Mouse (Mus musculus): ENCODE results near the gene Slc25a35.

GRCm38 (mm10) chr11:68968752-68969151 lies 821 bp downstream of the Slc25a35 start:
- no peak for TF ChIP-seq CTCF (IDR thresholded peaks at IDR 0.05)
- TF ChIP-seq POLR2A (IDR thresholded peaks at IDR 0.05; ENCODE audit: insufficient read depth, low read depth, low read length) = no peak
- TF ChIP-seq EP300 (IDR thresholded peaks at IDR 0.05; ENCODE audit: insufficient read depth, low read depth, low read length) = no peak

Data from heart, adult 2 months (tissue).